In the genomic region with DNA sequence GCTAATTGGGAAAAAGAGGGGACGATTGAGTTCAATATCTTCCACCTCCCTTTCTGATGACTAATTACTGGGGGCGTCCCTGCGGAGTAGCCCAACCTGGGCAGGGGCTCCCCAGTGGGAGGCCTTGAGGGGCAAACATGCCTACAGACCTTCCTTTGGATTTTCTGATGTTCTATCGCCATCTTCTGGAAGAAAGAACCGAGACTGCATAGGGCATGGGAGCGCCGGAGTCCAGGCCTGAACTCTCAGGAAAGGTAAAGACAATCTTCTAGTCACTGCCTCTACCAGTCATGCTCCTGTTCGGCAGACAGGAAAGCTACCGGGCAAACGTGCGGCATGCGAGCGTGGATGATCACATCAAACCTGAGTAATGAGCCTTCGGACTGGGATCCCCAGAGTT, we compare ENCODE assay signal across 8 mouse cellular contexts.
DNase-seq lines count a peak whose midpoint lies in the region; ATAC-seq and TF ChIP-seq lines count a peak whose summit lies in the region.

No protein-coding gene starts in this region.

- no peak for ATAC-seq in CD4-positive, CD25-positive, alpha-beta regulatory T cell, adult 4 months
- ATAC-seq in liver, embryonic 12.5 days, result no peak
- no peak for ATAC-seq in embryonic facial prominence, embryonic 14.5 days (ENCODE audit: low read depth)
- ATAC-seq in activated CD4-positive, CD25-positive, alpha-beta regulatory T cell, adult 4 months, result no peak

- H3K27me3 ChIP-seq in liver, adult 2 months (ENCODE audit: control insufficient read depth, insufficient read depth, low read length), result no peaks in the 10 kb centered on the region
- no peaks in the 10 kb centered on the region for H3K27me3 ChIP-seq in liver, embryonic 12.5 days (replicated peaks)
- H3K27me3 ChIP-seq in embryonic facial prominence, embryonic 14.5 days (replicated peaks; ENCODE audit: control insufficient read depth, insufficient read depth, low read length), result no peaks in the 10 kb centered on the region

- no peak for TF ChIP-seq POLR2A in liver, adult 2 months (IDR thresholded peaks at IDR 0.05; ENCODE audit: extremely low read depth, insufficient read depth, low read length)

- no peak overlapping the region for H3K4me3 ChIP-seq in liver, adult 2 months (ENCODE audit: insufficient read depth, low read depth, low read length)
- no peak overlapping the region for H3K4me3 ChIP-seq in liver, embryonic 12.5 days
- no peak overlapping the region for H3K4me3 ChIP-seq in embryonic facial prominence, embryonic 14.5 days (ENCODE audit: low read depth, low read length)

- no peaks in the 10 kb centered on the region for H3K36me3 ChIP-seq in liver, adult 2 months (ENCODE audit: control insufficient read depth, insufficient read depth, low read length)
- no peaks in the 10 kb centered on the region for H3K36me3 ChIP-seq in liver, embryonic 12.5 days
- no peaks in the 10 kb centered on the region for H3K36me3 ChIP-seq in embryonic facial prominence, embryonic 14.5 days (ENCODE audit: control insufficient read depth, insufficient read depth, low read length)

- no peak overlapping the region for H3K27ac ChIP-seq in liver, adult 2 months (replicated peaks; ENCODE audit: insufficient read depth, low read depth, low read length)
- H3K27ac ChIP-seq in liver, embryonic 12.5 days, result no peak overlapping the region
- H3K27ac ChIP-seq in embryonic facial prominence, embryonic 14.5 days (replicated peaks; ENCODE audit: low read depth, low read length), result no peak overlapping the region

- H3K79me2 ChIP-seq in liver, adult 2 months (ENCODE audit: control insufficient read depth, insufficient read depth, low read length), result no peaks in the 10 kb centered on the region

- H3K4me2 ChIP-seq in liver, embryonic 12.5 days, result no peak overlapping the region
- no peak overlapping the region for H3K4me2 ChIP-seq in embryonic facial prominence, embryonic 14.5 days (ENCODE audit: low read depth, low read length)

- peak; percentile 56 for TF ChIP-seq CTCF in liver, adult 2 months (IDR thresholded peaks at IDR 0.05; ENCODE audit: low read depth, low read length)

- no peaks in the 10 kb centered on the region for H3K4me1 ChIP-seq in liver, adult 2 months (ENCODE audit: control insufficient read depth, insufficient read depth, low read length)
- H3K4me1 ChIP-seq in liver, embryonic 12.5 days, result no peaks in the 10 kb centered on the region
- no peaks in the 10 kb centered on the region for H3K4me1 ChIP-seq in embryonic facial prominence, embryonic 14.5 days (ENCODE audit: control insufficient read depth, insufficient read depth, low read length)

- no peak overlapping the region for H3K9ac ChIP-seq in liver, adult 2 months (ENCODE audit: low read depth, low read length)
- H3K9ac ChIP-seq in liver, embryonic 12.5 days, result no peak overlapping the region
- H3K9ac ChIP-seq in embryonic facial prominence, embryonic 14.5 days (ENCODE audit: low read depth, low read length), result no peak overlapping the region

- 52% methylated on average over 14 of the region's 14 CpGs for WGBS in liver, adult 2 months
- WGBS in liver, embryonic 12.5 days (ENCODE audit: insufficient replicate concordance), result 49% methylated on average over 14 of the region's 14 CpGs
- WGBS in embryonic facial prominence, embryonic 14.5 days, result 32% methylated on average over 14 of the region's 14 CpGs

- DNase-seq in CD4-positive, CD25-positive, alpha-beta regulatory T cell, adult 2 months (ENCODE audit: low read depth, low spot score), result peak; percentile 6
- no peak for DNase-seq in liver, adult 2 months (ENCODE audit: extremely low read depth, low read depth, low spot score)
- peak; percentile 25 for DNase-seq in embryonic facial prominence, embryonic 14.5 days (ENCODE audit: low spot score)
- peak; percentile 6 for DNase-seq in lung, postnatal 36 days
- no peak for DNase-seq in urinary bladder, postnatal 4 days (ENCODE audit: low spot score in 2 of 2)

- H3K9me3 ChIP-seq in liver, embryonic 12.5 days (replicated peaks), result no peaks in the 10 kb centered on the region
- H3K9me3 ChIP-seq in embryonic facial prominence, embryonic 14.5 days (ENCODE audit: control insufficient read depth, low read length), result no peaks in the 10 kb centered on the region

Comparison
In these comparisons a context has a peak if more than half of its experiments do, and no peak if none do; other contexts are left out.
1. DNase-seq: peak in CD4-positive, CD25-positive, alpha-beta regulatory T cell, adult 2 months (single experiment), embryonic facial prominence, embryonic 14.5 days (single experiment) and lung, postnatal 36 days (single experiment); none in liver, adult 2 months (single experiment) and urinary bladder, postnatal 4 days (0 of 2).